Mouse (Mus musculus) B cell, adult 62 days (primary cell): ENCODE results near the gene Rpl15. TPM values are rescaled to one million over a fixed set of nuclear protein-coding genes. Genes with fewer than 3 reads are reported as not detected.

Source experiments
- total RNA-seq: library from RNA; stranded (reverse); gene quantifications from 4 replicates; pipeline ENCODE4 v1.2.4, GENCODE M21; 2023

Rpl15 gene
- total RNA-seq: 1,235 to 1,350 TPM (median 1,254 TPM) in 4 replicates

GRCm38 (mm10) chr14:18270529-18271441 lies at the start of gene Rpl15, which contains the start of gene Nkiras1:
Gene Rpl15 (minus strand): TSS chr14:18271391.
Gene Nkiras1 (plus strand): TSS chr14:18271136.

DNA sequence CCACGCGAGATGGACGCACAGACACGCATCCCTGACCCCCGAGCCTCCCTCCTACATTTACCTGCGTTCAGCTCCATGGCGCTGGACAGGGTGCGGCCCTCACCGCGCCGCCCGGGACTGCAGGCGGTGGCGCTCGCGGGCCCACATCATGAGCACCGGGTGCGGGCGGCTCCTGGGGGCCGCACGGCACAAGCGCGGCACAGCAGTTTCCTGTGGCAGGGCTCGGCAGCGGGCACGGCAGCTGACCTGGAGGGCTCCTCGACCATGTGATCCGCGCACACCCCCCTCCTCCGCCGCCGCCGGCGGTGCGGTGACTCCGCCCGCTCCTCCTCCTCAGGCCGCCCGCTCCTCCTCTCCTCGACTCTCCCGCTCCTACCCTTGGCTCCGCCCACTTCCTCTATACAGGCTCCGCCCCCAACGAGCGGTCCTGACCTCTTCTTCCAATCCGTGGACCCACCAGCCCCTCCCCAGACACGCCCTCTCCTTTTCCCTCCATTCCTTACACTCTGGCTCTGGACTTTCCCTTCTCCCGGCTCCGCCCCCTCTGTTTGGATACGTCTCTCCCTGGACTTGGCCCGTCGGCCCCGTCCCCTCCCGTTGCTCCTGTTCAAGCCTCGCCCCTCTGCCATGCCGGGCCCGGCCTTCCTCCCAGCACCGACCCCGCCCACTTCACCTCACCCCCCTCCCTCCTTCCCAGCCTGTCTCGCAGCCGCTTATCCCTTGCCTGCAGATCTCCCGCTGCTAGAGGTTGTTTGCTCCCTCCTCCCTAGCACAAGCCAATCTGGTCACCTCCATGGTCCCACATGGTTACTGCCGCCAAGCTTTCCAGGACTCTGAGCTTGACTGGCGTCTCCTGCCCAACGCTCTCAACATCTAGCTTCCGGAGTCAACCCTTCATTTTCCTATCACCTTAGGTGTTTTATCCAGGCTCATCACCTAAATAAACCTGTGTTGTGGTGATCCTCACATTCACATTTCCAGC lies 32.1 kb downstream of the Rpl15 start, which contains the start of gene Nr1d2:
Nr1d2 (minus strand) TSS at position 378 of the 982 bp plus-strand sequence.

Other genes with a start within 250 kb of the Rpl15 start
- 96.8 to 107 TPM (median 103 TPM) in 4 replicates for gene Nr1d2, start 32.3 kb downstream of the Rpl15 start, total RNA-seq
- gene Nkiras1, start 255 bp downstream of the Rpl15 start, total RNA-seq: 12.2 to 15.1 TPM (median 13.8 TPM) in 4 replicates
- gene Ube2e1, start 60.5 kb upstream of the Rpl15 start, total RNA-seq: 65.7 to 81.5 TPM (median 76.5 TPM) in 4 replicates